Mouse (Mus musculus) c-Kit-positive CD71-positive TER-119-positive erythroid progenitor cells, embryonic 14.5 days (primary cell): ENCODE results near the gene Fbln2.
A peak's percentile ranks its signal among the peaks of the same experiment; 100 is the strongest.

ENCODE experiments used
- DNase-seq: peaks from one replicate; pipeline ENCODE4 v3.0.0-alpha.2; 2013; ENCODE audit warnings: low spot score

Fbln2 gene

DNA sequence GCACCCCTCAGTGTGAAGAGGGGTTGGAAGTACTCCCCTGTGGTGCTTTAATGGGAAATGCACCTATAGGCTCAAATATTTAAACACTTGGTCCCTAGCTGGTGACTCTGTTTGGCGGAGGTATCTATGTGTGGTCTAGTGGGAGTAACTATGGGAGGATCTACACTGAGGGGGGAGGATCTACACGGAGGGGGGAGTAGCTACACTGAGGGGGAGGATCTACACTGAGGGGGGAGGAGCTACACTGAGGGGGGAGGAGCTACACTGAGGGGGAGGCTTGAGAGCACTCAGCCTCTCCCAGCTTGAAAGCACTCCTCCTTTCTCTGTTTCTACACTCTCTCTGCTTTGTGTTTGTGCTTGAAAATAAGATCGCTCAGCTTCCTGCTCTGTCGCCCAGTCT, 67.2 kb downstream of the Fbln2 start:
- no peak for DNase-seq

GRCm38 (mm10) chr6:91281206-91281605, 69.0 kb downstream of the Fbln2 start:
- DNase-seq: peak; percentile 75

DNA sequence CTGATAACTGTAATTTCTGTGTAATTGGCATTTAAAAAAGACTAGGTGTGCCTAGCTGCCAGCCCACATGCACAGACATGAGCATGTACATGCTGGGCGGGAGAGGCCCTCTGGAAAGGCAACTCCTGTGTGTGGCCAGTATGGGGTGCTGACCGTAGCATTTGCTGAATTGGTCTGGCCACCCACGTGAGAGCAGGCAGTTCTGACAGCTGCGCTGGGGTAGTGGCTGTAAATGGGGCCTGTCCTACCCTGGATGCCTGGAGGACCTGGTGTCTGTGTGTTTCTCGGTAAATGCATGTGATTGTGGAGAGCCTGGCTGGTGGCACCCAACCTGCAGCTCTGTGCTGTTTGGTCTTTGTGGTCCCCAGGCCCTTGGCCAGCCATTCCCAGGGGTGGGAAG, 69.5 kb downstream of the Fbln2 start:
- no peak for DNase-seq

- DNase-seq: no peak
Measured at GRCm38 (mm10) chr6:91283031-91283430, 70.8 kb downstream of the Fbln2 start.

- DNase-seq: no peak
Measured at GRCm38 (mm10) chr6:91284521-91285449, 72.5 kb downstream of the Fbln2 start.

GRCm38 (mm10) chr6:91285450-91285790, 73.2 kb downstream of the Fbln2 start:
- peak; percentile 29 for DNase-seq

DNA sequence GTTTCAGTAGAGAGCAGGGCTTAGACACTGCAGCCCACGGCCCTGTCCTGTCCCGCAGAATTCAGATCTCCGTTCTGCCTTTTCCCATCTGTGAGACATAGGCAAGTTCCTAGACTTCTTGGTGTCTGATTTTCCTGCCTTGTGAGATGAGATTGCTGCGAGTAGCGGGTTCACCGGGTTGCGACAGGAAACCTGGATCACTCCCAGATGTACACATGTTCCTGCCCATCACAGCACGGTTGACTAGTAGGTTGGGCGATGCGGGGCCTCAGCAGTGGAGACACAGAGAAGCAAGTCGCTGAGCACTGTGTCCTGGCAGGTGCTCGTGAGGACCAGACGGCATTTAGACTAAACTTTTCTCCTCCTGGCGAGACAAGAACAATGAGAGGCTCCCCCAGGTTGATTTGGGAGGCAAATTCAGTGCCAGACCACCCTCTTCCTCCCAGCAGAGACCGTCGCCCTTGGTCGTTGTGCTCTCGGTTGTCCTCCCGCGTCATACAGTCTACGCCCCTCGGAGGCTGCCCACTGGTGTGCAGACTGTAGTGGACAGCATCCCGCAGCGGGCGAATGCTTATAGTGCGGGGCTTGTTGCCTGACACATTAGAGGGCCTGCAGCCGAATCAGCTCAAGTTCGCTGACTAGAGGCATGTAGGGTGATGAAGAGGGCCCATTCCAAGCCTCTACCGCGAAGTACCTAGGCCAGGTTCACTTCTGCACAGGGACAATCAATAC, 73.7 kb downstream of the Fbln2 start:
- DNase-seq: no peak

DNA sequence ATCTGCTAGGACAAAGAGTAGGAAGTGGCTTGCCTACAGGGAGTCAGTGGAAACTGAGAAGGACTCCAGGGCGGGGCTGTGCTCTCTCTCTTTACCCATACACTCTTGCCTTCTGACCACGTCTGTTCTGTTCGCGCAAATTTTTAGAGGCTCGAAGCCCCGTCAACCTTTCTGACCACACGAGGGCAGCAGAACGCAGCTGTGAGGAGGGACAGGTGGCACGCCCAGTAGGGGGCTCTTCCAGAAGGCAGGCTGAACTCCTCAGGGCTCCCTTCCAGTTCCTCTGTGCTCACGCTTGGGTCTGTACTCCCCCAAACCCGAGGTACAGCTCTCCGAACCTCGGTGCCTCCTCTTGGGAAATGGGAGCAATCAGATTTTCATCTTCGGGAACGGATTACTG, 74.4 kb downstream of the Fbln2 start:
- peak; percentile 51 for DNase-seq

- DNase-seq: no peak
Measured at GRCm38 (mm10) chr6:91287148-91287547, 74.9 kb downstream of the Fbln2 start.

- no peak for DNase-seq
Measured at GRCm38 (mm10) chr6:91287636-91288035, 75.4 kb downstream of the Fbln2 start.

DNA sequence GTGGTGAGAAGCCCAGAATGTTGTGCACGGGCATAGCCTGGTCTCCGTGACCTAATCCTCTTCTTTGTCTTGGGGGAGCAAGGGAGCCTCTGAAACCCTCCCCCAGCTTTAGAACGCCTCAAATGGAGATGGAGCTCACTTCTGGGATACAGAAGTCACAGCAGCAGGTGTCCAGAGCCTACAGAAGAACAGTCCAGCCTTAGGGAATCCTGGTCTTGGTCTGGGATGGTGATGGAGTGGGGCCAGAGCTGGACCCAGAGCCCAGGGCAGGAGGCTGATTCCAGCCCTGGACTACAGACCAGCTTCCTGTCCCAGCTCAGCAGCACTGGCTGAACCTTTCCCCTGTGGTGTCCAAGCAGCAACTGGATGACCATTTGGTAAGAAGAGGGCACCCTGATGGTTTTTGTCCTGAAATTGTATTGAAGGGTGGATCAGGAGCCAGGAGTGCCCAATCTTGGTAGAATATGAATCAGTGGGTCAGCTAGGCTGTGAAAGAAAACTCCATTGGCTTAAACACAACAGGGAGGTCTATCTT, 76.1 kb downstream of the Fbln2 start:
- DNase-seq: no peak

DNA sequence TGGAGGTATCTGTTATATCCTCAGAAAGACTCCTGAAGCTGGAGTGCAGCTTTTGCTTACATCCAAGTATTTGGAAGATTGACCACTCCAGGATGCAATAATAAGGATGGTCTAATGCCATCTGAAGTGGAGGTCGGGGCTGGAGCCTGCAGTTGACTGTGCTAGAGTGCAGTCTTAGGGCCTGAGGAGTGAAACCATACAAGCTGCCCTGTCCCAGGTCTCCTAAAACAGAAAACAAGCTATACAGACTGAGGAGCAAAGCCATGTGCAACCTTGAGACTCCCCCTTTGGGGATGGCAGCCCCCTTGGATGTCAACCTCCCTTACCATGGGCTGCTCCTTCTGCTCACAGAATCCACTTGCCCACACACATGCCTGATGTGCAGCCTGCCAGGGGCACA, 76.7 kb downstream of the Fbln2 start:
- DNase-seq: no peak

DNA sequence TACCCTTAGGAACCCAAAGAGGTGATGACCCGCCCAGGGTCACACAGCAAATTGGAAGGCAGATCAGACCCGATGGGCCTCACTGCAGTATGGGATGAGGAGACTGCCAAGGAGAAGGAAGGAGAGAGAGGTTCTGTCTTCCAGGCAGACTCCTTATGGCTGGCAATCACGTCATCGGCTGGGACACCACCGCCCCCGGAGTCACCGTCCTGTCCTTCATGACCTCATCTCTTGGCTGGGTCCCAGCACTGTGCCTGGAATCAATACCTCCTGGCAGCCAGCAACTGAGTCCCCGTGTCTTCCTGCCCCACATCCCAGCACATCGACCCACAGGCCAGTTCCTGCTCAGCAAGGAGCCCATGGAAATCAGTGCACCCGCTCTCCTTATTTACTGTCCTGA, 78.7 kb downstream of the Fbln2 start:
- no peak for DNase-seq

- DNase-seq: no peak
Measured at GRCm38 (mm10) chr6:91295431-91295830, 83.2 kb downstream of the Fbln2 start.

DNA sequence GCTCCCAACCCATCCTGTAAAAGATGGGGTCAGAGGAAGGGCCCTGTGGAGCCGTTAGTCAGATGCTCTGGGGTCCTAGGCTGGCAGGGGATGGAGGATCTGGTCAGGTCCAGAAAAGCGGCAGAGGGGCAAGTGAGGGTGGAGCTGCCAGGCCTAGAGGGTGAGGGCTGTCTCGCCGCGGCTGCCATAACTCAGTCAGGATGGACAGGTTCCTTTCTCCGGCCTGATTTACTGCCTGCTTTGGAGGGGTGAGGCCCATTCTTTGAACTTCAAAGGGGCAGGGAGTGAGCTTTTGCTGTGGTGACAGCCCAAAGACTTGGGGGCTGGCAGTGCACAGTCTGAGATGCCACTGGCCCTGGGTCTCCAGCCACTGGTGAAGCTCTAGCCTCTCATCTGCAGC, 86.6 kb downstream of the Fbln2 start:
- DNase-seq: no peak

GRCm38 (mm10) chr6:91300079-91300478, 87.8 kb downstream of the Fbln2 start:
- DNase-seq: no peak

GRCm38 (mm10) chr6:91301839-91302238, 89.6 kb downstream of the Fbln2 start:
- no peak for DNase-seq

- no peak for DNase-seq
Measured at GRCm38 (mm10) chr6:91302337-91302736, 90.1 kb downstream of the Fbln2 start.

DNA sequence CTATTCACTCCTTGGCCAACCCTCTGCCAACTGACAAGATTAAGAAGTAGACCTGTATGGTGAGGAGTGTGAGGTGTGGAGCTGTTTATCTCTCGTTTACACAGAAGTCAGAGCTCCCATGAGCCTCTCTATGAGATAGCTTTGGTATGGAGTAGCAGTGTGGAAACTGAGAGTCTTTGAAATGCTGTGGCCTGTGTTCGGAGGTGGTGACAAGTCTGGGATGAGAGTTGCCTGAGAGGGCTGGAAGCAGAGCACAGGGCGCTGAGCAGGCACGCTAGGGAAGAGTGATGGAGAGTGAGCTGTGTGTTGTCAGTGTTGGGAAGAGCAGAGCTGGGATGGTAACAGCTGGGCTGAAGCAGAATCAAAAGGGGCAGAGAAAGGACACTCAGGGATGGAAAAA, 91.9 kb downstream of the Fbln2 start:
- DNase-seq: no peak

DNA sequence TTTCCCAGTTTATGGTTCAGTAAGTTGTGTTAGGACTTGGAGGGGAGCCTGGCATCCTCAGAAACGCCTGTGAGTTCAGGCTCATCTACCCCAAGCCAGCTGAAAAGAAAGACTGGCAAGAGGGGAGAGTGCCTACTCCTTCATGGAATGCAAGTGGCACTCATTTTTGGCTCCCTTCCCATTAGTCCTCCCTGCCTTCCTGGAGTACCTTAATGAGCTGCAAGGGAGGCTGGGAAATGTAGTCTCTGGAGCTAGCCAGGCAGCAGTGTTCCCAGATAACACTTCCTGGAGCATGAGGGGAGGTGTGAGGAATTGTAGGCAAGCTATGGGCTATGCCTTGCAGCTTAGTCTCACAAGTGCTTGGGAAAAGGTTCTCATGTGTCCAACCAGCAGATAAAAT, 95.7 kb downstream of the Fbln2 start:
- no peak for DNase-seq

- DNase-seq: no peak
Measured at GRCm38 (mm10) chr6:91311204-91311603, 98.9 kb downstream of the Fbln2 start.

- no peak for DNase-seq
Measured at GRCm38 (mm10) chr6:91312491-91312890, 100.2 kb downstream of the Fbln2 start.
